Mouse (Mus musculus): ENCODE measurements around the gene Cacna1d. TPM values are rescaled to one million over a fixed set of nuclear protein-coding genes. Genes with fewer than 3 reads are reported as not detected.

The Cacna1d gene
- total and polyA plus RNA-seq, 3 experiments, result not detected

DNA sequence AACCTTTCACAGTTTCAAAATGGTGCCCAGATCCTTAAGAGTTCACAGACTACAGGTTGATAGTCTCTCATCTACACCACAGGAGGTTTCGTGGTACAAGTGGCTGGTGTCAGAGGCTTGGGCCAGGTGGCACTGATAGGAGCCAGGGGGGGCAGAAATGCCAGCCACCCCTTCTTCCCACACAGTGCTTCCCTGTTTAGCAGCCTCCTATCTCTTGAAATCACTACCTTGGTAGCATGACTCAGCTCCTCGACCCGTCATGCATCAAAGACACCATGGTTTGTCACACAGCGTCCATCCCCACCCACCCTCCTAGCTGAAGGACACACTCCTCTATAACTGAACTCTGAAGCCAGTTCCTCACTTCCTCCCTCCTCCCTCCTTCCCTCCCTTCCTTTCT lies 398.8 kb downstream of the Cacna1d start:
- H3K4me1 ChIP-seq (ENCODE audit: control insufficient read depth in 1 of 2, insufficient read depth in 2 of 2, low read length in 2 of 2), result no peaks in the 10 kb centered on the region
- peak; percentile 10 for DNase-seq (ENCODE audit: low read depth, low spot score)
- no peak overlapping the region for H3K27ac ChIP-seq (ENCODE audit: control insufficient read depth, low read depth, low read length)
- H3K36me3 ChIP-seq (ENCODE audit: control insufficient read depth in 1 of 2, insufficient read depth in 2 of 2, low read length in 2 of 2), result no peaks in the 10 kb centered on the region
- H3K79me2 ChIP-seq (ENCODE audit: control insufficient read depth, insufficient read depth, low read length, poor library complexity), result no peaks in the 10 kb centered on the region
- no peak overlapping the region for H3K4me3 ChIP-seq (ENCODE audit: control insufficient read depth in 1 of 2, insufficient read depth in 1 of 2, low read depth in 2 of 2, low read length in 2 of 2)
- no peaks in the 10 kb centered on the region for H3K9me3 ChIP-seq (replicated peaks; ENCODE audit: insufficient read depth, low read length)
- TF ChIP-seq USF1 (IDR thresholded peaks at IDR 0.05; ENCODE audit: low read depth, low read length) (no peak), BHLHE40 (IDR thresholded peaks at IDR 0.05; ENCODE audit: borderline replicate concordance, low read depth, low read length) (no peak), ETS1 (IDR thresholded peaks at IDR 0.05; ENCODE audit: low read depth, low read length) (no peak), UBTF (IDR thresholded peaks at IDR 0.05; ENCODE audit: borderline replicate concordance, insufficient read depth, low read depth, low read length) (no peak), ZKSCAN1 (IDR thresholded peaks at IDR 0.05; ENCODE audit: low read depth, low read length) (no peak), ZMIZ1 (IDR thresholded peaks at IDR 0.05; ENCODE audit: low read depth, low read length) (no peak), EP300 (IDR thresholded peaks at IDR 0.05; ENCODE audit: low read depth in 1 of 2, low read length in 2 of 2) (no peak), E2F4 (IDR thresholded peaks at IDR 0.05; ENCODE audit: borderline replicate concordance, low read depth, low read length) (no peak), KAT2A (conservative IDR thresholded peaks at IDR 0.05; ENCODE audit: low read depth, low read length) (no peak), MEF2A (IDR thresholded peaks at IDR 0.05; ENCODE audit: extremely low read depth, insufficient replicate concordance, low read depth, low read length, poor library complexity, severe bottlenecking) (no peak), MAFK (IDR thresholded peaks at IDR 0.05; ENCODE audit: borderline replicate concordance, low read depth, low read length) (no peak), ZNF384 (IDR thresholded peaks at IDR 0.05; ENCODE audit: low read depth, low read length) (no peak), RAD21 (IDR thresholded peaks at IDR 0.05; ENCODE audit: low read depth, low read length) (no peak), MYC (IDR thresholded peaks at IDR 0.05; ENCODE audit: low read depth, low read length) (no peak), CHD2 (IDR thresholded peaks at IDR 0.05; ENCODE audit: low read length) (no peak), TCF12 (IDR thresholded peaks at IDR 0.05; ENCODE audit: low read depth, low read length) (no peak), MAX (IDR thresholded peaks at IDR 0.05; ENCODE audit: low read length) (no peak)
- H3K9ac ChIP-seq (ENCODE audit: control insufficient read depth, low read depth, low read length, poor library complexity, severe bottlenecking), result no peak overlapping the region
- no peaks in the 10 kb centered on the region for H3K27me3 ChIP-seq (ENCODE audit: control insufficient read depth in 1 of 2, insufficient read depth in 2 of 2, low read length in 2 of 2)

DNA sequence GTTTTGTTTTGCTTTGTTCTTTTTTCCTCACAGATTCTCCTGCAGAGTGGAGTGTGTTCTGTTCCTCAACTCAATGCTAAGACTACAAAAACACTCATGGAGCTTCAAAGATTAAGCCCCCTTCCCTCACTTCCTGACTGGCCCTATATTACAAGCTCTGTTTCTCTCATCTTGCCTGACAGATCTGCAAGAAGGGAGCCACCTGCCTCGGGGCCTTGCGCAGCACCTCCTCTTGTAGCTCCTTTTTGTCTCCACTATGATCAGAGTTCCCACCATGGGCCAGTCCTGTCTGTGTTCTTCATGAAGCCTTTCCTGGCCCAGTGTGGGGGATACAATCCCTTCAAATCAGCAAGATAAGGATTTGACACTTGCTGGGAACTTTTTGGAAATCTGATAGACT lies 399.2 kb downstream of the Cacna1d start:
- DNase-seq (ENCODE audit: low read depth, low spot score), result no peak
- no peaks in the 10 kb centered on the region for H3K4me1 ChIP-seq (ENCODE audit: control insufficient read depth in 1 of 2, insufficient read depth in 2 of 2, low read length in 2 of 2)

More for the DNA sequence above, 399.2 kb downstream of the Cacna1d start:
- H3K9me3 ChIP-seq (replicated peaks; ENCODE audit: insufficient read depth, low read length), result no peaks in the 10 kb centered on the region
- no peaks in the 10 kb centered on the region for H3K27me3 ChIP-seq (ENCODE audit: control insufficient read depth in 1 of 2, insufficient read depth in 2 of 2, low read length in 2 of 2)
- no peaks in the 10 kb centered on the region for H3K79me2 ChIP-seq (ENCODE audit: control insufficient read depth, insufficient read depth, low read length, poor library complexity)
- no peak for TF ChIP-seq EP300 (IDR thresholded peaks at IDR 0.05; ENCODE audit: low read depth in 1 of 2, low read length in 2 of 2)
- TF ChIP-seq TAL1 (IDR thresholded peaks at IDR 0.05; ENCODE audit: low read length), result no peak
- TF ChIP-seq RAD21 (IDR thresholded peaks at IDR 0.05; ENCODE audit: low read depth, low read length), result no peak
- no peak for TF ChIP-seq MAZ (IDR thresholded peaks at IDR 0.05; ENCODE audit: low read depth, low read length)
- TF ChIP-seq GATA1 (IDR thresholded peaks at IDR 0.05; ENCODE audit: low read depth, low read length), result no peak
- TF ChIP-seq MYC (IDR thresholded peaks at IDR 0.05; ENCODE audit: low read depth, low read length), result no peak
- no peak for TF ChIP-seq RCOR1 (IDR thresholded peaks at IDR 0.05; ENCODE audit: low read depth, low read length)
- TF ChIP-seq POLR2AphosphoS5 (IDR thresholded peaks at IDR 0.05; ENCODE audit: borderline replicate concordance, low read depth, low read length), result no peak
- no peak for TF ChIP-seq MYB (IDR thresholded peaks at IDR 0.05; ENCODE audit: low read depth, low read length)
- TF ChIP-seq NRF1 (IDR thresholded peaks at IDR 0.05; ENCODE audit: insufficient read depth, low read depth, low read length, poor library complexity, severe bottlenecking), result no peak
- no peak for TF ChIP-seq ETS1 (IDR thresholded peaks at IDR 0.05; ENCODE audit: low read depth, low read length)
- no peak for TF ChIP-seq TCF12 (IDR thresholded peaks at IDR 0.05; ENCODE audit: low read depth, low read length)
- no peak overlapping the region for H3K9ac ChIP-seq (ENCODE audit: control insufficient read depth, low read depth, low read length, poor library complexity, severe bottlenecking)
- no peaks in the 10 kb centered on the region for H3K36me3 ChIP-seq (ENCODE audit: control insufficient read depth in 1 of 2, insufficient read depth in 2 of 2, low read length in 2 of 2)
- no peak overlapping the region for H3K27ac ChIP-seq (ENCODE audit: control insufficient read depth, low read depth, low read length)
- no peak overlapping the region for H3K4me3 ChIP-seq (ENCODE audit: control insufficient read depth in 1 of 2, insufficient read depth in 1 of 2, low read depth in 2 of 2, low read length in 2 of 2)

Measured in MEL (cell line).